9 mouse cellular contexts compared by ENCODE assay signal in the genomic region with DNA sequence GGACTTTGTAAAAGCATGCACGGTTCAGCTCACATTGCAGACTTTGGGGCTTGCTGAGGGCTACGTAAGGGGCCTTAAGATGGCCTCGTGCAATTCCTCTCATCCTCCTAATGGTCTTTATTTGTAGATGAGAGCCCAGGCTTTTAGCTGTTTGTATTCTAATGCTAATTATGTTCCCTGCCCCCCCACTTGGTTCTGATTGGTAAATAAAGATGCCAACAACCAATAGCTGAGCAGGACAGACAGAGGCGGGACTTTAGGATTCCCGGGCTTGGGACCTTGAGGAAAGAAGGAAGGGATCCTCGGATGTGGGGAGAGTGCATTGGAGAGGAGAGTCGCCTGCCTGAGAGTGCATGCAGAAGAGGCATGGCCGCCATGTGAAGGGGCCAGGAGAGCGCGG. TPM values are rescaled to one million over a fixed set of nuclear protein-coding genes. Genes with fewer than 3 reads are reported as not detected.
DNase-seq lines count a peak whose midpoint lies in the region; ATAC-seq and TF ChIP-seq lines count a peak whose summit lies in the region.
"Had no signal": no experiment of that assay in that cellular context is flagged by ENCODE, and none has a peak within 500 bp of the region (broad histone marks: within the 10 kb centered on the region; RNA-seq: fewer than 3 reads in every experiment).

No protein-coding gene starts in this region.

- H3K27me3 ChIP-seq in kidney, postnatal 0 days (ENCODE audit: insufficient read depth, low read length) = no peaks in the 10 kb centered on the region
- H3K27me3 ChIP-seq in embryonic facial prominence, embryonic 14.5 days (replicated peaks; ENCODE audit: control insufficient read depth, insufficient read depth, low read length) = no peaks in the 10 kb centered on the region; the same call in 1 of the 2 replicates
- H3K27me3 ChIP-seq in limb, embryonic 12.5 days = no peaks in the 10 kb centered on the region

- 22% methylated on average over 10 of the region's 10 CpGs for WGBS in kidney, postnatal 0 days
- WGBS in embryonic facial prominence, embryonic 14.5 days = 9% methylated on average over 10 of the region's 10 CpGs
- WGBS in limb, embryonic 12.5 days = 8% methylated on average over 10 of the region's 10 CpGs

- H3K27ac ChIP-seq in kidney, postnatal 0 days = no peak overlapping the region
- no peak overlapping the region for H3K27ac ChIP-seq in embryonic facial prominence, embryonic 14.5 days (replicated peaks; ENCODE audit: low read depth, low read length)
- no peak overlapping the region for H3K27ac ChIP-seq in limb, embryonic 12.5 days
- H3K27ac ChIP-seq: liver, embryonic 14.5 days had no signal

- peak overlapping the region; percentile 32 for H3K4me2 ChIP-seq in kidney, postnatal 0 days (ENCODE audit: low read length)
- peak overlapping the region; percentile 1; the same call in 1 of the 2 replicates for H3K4me2 ChIP-seq in embryonic facial prominence, embryonic 14.5 days (ENCODE audit: low read depth, low read length)
- peak overlapping the region; percentile 47 for H3K4me2 ChIP-seq in limb, embryonic 12.5 days

- TF ChIP-seq CTCF in kidney, postnatal 0 days (IDR thresholded peaks at IDR 0.05; ENCODE audit: low read depth) = no peak

- no peak overlapping the region for H3K4me3 ChIP-seq in kidney, postnatal 0 days (replicated peaks; ENCODE audit: low read depth, low read length)
- no peak overlapping the region for H3K4me3 ChIP-seq in embryonic facial prominence, embryonic 14.5 days (ENCODE audit: low read depth, low read length)
- H3K4me3 ChIP-seq in limb, embryonic 12.5 days (replicated peaks) = peak overlapping the region; percentile 6; the same call in 1 of the 2 replicates

- H3K4me1 ChIP-seq in kidney, postnatal 0 days (replicated peaks; ENCODE audit: insufficient read depth, low read length) = peaks cover 4% of the 10 kb centered on the region; the same call in 1 of the 2 replicates
- peaks cover 22% of the 10 kb centered on the region for H3K4me1 ChIP-seq in embryonic facial prominence, embryonic 14.5 days (ENCODE audit: control insufficient read depth, insufficient read depth, low read length)
- H3K4me1 ChIP-seq in limb, embryonic 12.5 days (replicated peaks) = peaks cover 39% of the 10 kb centered on the region

- no peaks in the 10 kb centered on the region for H3K9me3 ChIP-seq in kidney, postnatal 0 days (replicated peaks; ENCODE audit: low read length)
- H3K9me3 ChIP-seq in embryonic facial prominence, embryonic 14.5 days (ENCODE audit: control insufficient read depth, low read length) = no peaks in the 10 kb centered on the region
- H3K9me3 ChIP-seq in limb, embryonic 12.5 days = no peaks in the 10 kb centered on the region

- DNase-seq in kidney, postnatal 0 days (ENCODE audit: low spot score) = peak; percentile 78
- no peak for DNase-seq in kidney, adult 8-10 months
- peak; percentile 75 for DNase-seq in embryonic facial prominence, embryonic 14.5 days (ENCODE audit: low spot score)
- peak; percentile 81 for DNase-seq in retina, embryonic 14.5 days (ENCODE audit: low spot score)
- DNase-seq in T-cell, adult 2 months (ENCODE audit: low spot score) = no peak
- DNase-seq in layer of hippocampus, postnatal 14 days (ENCODE audit: low spot score in 2 of 2) = no peak
- DNase-seq in urinary bladder, adult 2 months (ENCODE audit: low spot score) = no peak

- H3K9ac ChIP-seq in kidney, postnatal 0 days (ENCODE audit: low read depth, low read length) = no peak overlapping the region
- no peak overlapping the region for H3K9ac ChIP-seq in embryonic facial prominence, embryonic 14.5 days (ENCODE audit: low read depth, low read length)
- H3K9ac ChIP-seq in limb, embryonic 12.5 days (replicated peaks) = no peak overlapping the region
- H3K9ac ChIP-seq: liver, embryonic 14.5 days had no signal

- no peaks in the 10 kb centered on the region for H3K36me3 ChIP-seq in kidney, postnatal 0 days (ENCODE audit: insufficient read depth, low read length)
- H3K36me3 ChIP-seq in embryonic facial prominence, embryonic 14.5 days (ENCODE audit: control insufficient read depth, insufficient read depth, low read length) = no peaks in the 10 kb centered on the region
- H3K36me3 ChIP-seq in limb, embryonic 12.5 days = no peaks in the 10 kb centered on the region

- ATAC-seq in kidney, postnatal 0 days (replicated peaks; ENCODE audit: low FRiP score, low read depth) = 0 out of 2 replicates have a peak, but pooled peaks have one; percentile 45
- ATAC-seq in embryonic facial prominence, embryonic 14.5 days (ENCODE audit: low read depth) = peak; percentile 58; the same call in 1 of the 2 replicates
- 0 out of 2 replicates have a peak, but pooled peaks have one; percentile 65 for ATAC-seq in limb, embryonic 12.5 days (ENCODE audit: insufficient number of reproducible peaks, insufficient read depth, low FRiP score, low TSS enrichment, low read depth)

RNA-seq across cellular contexts. Expression of gene Rab4a, which starts 45.9 kb away (rescaled TPM):
- polyA plus RNA-seq in kidney, postnatal 0 days (2015; fragmentation: Nextera tagmentation; extraction: Ambion mirVana) = 58.2 and 62.3 TPM in 2 replicates
- 46.6 and 46.8 TPM in 2 replicates for polyA plus RNA-seq in embryonic facial prominence, embryonic 14.5 days (2014; fragmentation: Nextera tagmentation; extraction: Ambion mirVana)
- 52.4 and 56.3 TPM in 2 replicates for polyA plus RNA-seq in limb, embryonic 12.5 days (2016; fragmentation: Nextera tagmentation; extraction: Ambion mirVana)
- 10 to 100 TPM; 45.5 to 46.8 TPM for total RNA-seq in layer of hippocampus, postnatal 14 days (2021)
- 37.0 and 41.4 TPM in 2 replicates for polyA plus RNA-seq in urinary bladder, adult 2 months (2012; rRNA removed)

Comparison
In these comparisons a context has a peak if more than half of its experiments do, and no peak if none do; other contexts are left out.
1. DNase-seq: peak in kidney, postnatal 0 days (single experiment), embryonic facial prominence, embryonic 14.5 days (single experiment) and retina, embryonic 14.5 days (single experiment); none in kidney, adult 8-10 months (0 of 2), T-cell, adult 2 months (single experiment), layer of hippocampus, postnatal 14 days (0 of 2) and urinary bladder, adult 2 months (single experiment).
2. Peak in every context shown above with its lines, with median percentiles within 50 percentile points of each other: ATAC-seq and H3K4me2 ChIP-seq.